Mouse (Mus musculus) embryonic fibroblast, embryonic 13.5 days (primary cell): Measurements from ENCODE around the gene Fhl5.
"Not testable (repeated sequence)": the region's sequence is repeated elsewhere in the genome, so short reads cannot be mapped to it uniquely, and the experiment has no call there.

Experiments
- CTCF ChIP-seq: IDR thresholded peaks from 2 replicates; pipeline ENCODE4 v1.5.1; 2011; ENCODE audit warnings: mild to moderate bottlenecking, control low read depth, low read length, moderate library complexity, borderline replicate concordance; ENCODE audit not compliant: insufficient read depth
- POLR2A ChIP-seq: IDR thresholded peaks from 2 replicates; pipeline ENCODE4 v1.6.1; 2011; ENCODE audit warnings: low read depth, mild to moderate bottlenecking, control low read depth, low read length, moderate library complexity

DNA sequence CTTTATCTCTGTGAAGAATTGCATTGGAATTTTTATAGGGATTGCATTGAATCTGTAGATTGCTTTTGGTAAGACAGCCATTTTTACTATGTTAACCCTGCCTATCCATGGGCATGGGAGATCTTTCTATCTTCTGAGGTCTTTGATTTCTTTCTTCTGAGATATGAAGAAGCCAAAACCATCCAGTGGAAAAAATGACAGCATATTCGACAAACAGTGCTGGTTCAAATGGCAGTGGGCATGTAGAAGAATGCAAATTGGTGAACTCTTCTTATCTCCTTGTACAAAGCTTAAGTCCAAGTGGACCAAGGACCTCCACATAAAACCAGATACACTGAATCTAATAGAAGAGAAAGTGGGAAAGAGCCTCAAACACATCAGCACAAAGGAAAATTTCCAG is 42.3 kb upstream of the Fhl5 start:
- not testable (repeated sequence) for TF ChIP-seq CTCF, POLR2A
